Mouse (Mus musculus) cerebellum, postnatal 14 days (tissue): ENCODE data around the gene Ajap1.

Experiments
- DNase-seq, 2 experiments: peaks; one replicate each; pipeline ENCODE4 v3.0.0; 2021; ENCODE audit warnings: mixed read lengths in 2 of 2

Gene Ajap1

DNA sequence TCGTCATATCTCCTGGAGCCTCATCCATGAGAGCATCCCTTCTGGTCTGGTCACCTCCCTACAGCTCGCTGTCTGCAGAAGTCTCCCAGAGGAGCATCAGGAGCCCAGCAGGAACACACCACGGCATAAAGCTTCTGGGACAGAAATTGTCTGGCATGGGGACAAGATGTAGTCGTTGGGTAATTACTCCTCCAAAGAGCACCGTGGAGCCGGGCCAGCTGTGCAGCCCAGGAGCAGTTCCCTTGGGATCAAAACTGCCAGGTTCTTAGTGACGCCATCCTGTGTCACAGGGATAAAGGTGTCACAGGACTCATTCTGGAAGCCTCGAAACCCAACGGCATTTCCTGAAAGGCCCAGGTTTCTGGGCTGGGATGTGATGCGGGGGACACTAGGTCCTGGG is 40.1 kb downstream of the Ajap1 start:
- DNase-seq = no peak

DNA sequence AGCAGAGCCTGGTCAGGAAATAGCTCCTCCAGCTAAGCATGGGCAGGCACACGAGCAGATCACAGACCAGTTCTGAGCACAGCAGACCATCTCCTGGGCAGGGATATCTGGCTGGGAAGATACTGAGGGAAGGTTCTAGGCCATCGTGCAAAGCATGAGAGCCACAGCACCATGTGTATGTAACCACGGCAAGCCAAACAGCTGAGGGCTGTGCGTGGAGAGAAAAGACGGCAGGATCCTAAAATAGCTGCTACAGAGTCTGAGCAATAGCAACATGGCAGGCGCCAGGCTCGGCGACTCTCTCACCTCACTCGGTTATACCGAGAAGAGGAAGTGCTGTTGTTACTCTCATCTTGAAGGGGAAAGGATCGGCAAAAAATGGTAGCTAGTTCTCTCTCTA is 42.7 kb downstream of the Ajap1 start:
- DNase-seq = no peak

DNA sequence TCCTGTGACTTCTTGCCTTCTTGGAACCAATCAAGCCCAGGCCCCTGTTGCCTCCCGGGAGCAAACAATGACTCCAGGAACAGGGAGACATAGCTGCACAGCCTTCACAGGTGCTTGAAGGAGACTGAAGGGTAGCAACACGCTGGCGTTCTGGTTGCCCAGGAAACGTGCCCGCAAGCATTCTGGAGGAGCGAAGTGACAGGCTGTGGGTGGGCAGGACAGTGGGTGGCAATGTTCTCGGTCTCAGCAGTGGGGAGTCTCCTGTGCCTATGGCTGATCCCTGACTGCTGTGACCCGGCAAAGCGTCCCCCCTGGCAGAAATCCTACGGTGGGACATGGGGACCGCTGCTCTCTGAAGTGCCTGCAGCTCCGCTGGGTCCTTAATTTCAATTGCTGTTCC is 43.6 kb downstream of the Ajap1 start:
- DNase-seq = peak; percentile 29 to 34

DNA sequence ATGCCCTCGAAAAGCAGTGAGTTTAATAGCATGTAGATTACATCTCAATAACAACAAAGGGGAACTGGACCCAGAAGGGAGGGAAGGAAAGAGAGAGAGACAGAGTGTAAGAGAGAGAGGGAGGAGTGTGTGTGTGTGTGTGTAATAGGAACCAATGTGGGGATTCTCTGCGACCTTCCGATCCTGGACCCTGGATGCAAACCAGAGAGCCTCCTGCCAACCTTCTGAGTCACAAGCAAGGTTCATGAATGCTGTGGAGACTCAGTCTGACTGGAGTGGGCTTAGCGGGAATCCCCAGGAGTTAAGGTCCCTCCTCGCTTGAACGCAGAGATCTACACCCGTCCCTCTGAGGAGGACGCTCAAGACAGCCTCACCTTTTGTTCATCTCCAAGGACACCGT is 45.4 kb downstream of the Ajap1 start:
- no peak for DNase-seq

DNA sequence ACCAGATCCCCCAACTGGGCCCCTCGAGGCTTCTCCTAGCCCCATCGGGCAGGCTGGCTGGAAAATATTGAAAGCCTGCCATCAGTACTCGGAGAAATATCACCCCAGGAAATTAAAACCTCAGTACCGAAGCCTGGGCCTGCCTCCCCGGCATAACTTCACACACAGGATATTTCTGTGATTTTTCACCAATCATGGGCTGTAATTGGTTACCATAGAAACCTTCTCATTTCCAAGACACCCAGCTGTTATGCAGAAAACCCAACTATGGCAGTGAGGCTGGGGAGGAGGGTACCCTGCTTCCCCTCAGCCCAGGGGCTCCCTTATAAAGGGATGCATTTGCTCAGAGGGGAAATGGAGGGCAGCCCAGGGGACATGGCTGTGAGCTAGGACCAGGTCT is 46.7 kb downstream of the Ajap1 start:
- DNase-seq = no peak

DNA sequence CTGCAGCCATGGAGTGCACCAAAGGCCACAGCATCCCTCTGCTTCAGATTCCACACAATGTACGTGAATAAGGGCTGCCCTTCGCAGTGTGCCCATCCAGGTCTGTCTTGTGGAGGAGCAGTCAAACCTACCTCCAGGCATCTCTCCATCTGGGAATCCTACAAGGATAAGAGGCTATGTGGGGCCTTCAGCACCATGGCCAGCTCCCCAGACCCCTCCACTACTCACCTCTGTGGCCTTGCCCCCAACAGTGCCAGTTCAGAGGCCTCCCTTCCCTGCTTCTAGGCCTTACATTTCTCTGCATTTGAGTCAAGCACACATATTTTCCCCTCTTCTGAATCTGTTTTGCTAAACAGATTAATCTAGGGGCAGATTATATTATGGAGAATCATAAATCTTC is 52.6 kb downstream of the Ajap1 start:
- no peak for DNase-seq

DNA sequence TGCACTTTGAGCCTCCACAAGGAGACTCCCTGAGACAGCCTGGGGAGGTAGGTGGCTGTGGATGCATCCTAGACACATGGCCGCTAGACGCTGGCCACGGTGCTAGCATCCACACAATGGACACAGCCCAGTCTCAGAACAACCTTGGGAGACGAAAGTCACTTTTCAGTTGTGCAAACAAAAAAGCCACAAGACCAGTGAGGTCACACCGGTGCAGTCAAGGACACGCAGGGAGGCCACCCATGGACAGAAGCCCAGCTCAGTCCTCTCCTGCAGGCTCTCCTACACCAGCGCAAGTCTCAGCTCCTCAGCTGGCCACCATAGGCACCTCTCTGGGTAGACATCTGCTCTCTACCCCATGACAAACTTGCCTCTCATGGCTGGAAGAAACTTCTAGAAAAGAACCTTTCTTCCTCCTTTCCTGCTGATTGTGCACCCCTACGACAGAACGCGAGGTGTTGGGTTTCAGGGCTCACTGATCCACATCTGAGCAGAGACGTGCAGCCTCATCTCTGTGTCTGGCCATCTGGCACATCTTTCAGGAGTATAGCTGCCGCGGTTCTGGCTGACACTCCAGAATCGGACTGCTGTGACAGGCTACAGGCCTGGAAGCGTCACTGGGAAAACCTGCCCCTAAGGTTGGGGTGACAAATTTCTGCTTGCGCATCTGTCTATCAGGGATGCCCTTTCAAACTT is 56.5 kb downstream of the Ajap1 start:
- DNase-seq = no peak

DNA sequence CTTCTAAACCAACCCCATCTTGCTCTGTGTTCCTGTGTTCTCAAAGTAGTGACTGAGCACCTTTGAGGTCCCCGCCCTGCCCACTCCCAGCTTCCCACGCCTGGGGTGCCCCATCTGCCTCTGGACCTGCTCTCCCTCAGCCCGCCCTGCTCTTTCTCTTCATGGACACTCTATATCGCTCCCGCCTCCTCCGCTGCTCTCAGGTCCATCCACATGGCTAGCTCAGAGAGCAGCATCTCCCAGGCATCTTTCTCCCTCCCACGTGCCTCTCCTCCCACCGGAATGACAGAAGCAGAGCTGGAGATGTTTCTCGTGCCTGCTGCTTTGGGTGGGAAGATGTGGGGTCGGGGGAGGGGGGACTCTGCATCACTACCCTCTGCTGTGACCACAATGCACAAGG is 58.3 kb downstream of the Ajap1 start:
- no peak for DNase-seq

DNA sequence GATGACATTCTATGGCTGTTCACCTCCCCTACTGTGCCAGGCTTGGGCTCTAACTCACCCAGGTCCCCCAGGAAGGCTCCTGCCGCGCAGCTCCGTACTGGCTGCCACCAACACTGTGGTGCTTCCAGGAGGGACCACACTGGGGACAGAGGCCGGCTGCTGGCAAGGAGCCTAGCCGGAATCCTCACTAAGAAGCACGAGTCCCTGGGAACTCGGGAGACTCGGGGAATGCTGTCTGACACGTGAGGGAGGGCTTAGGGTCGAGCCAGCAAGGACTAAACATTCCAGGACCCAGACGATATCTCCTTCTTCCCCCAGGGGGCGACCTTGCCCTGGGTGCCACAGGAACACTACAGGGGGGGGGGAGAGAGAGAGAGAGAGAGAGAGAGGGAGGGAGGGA is 64.7 kb downstream of the Ajap1 start:
- DNase-seq = peak; percentile 45 to 65

DNA sequence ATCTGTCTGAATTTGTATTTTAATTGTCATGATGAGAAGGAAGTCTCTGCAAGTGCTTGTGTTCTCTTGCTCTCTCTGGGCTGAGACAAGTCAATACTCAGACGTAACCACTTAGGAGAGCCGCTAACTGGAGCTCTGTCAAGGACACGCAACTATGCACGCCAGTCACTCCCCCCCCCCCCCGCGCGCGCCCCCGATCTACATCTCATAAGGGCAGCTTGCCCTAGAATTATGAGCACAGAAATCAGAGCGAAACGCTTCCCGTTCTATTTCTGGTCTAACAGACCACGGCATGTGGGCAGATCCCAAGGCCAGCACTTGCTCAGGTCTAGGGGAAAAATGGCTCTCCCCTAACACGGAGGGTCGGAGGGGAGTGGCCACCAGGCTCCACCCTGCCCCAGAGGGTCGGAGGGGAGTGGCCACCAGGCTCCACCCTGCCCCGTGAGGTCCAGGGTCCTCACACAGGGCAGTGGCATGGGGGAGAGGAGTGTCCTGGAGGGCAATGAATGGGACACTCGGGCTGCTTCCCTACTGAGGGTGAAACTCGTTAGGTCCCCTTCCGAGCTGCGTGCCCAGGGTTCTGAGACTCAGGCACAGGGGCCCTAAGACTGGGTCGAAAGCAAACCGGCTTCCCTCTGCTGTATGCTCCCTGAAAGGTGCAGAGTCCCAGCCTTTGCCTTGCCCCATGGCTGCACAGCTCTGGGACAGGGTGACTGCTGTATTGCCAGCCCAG is 65.3 kb downstream of the Ajap1 start:
- DNase-seq = peak in 1 of 2 experiments; percentile 19

DNA sequence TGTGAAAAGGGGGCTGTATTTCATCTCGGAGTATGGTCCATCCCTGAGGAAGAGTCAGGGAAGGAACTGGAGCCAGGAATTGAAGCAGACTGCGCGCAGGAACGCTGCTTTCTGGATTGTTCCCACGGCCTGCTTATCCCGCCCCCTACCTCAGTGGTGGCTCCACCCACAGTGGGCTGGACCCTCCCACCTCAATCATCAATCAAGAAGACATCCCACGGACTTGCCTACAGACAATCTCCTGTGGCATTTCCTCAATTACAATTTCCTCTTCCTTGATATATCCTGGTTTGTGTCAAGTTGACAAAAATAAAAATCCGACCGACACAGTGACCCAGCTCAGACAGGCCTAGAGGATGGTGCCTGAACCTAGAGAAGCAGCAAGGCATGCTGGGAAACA is 66.5 kb downstream of the Ajap1 start:
- no peak for DNase-seq

DNA sequence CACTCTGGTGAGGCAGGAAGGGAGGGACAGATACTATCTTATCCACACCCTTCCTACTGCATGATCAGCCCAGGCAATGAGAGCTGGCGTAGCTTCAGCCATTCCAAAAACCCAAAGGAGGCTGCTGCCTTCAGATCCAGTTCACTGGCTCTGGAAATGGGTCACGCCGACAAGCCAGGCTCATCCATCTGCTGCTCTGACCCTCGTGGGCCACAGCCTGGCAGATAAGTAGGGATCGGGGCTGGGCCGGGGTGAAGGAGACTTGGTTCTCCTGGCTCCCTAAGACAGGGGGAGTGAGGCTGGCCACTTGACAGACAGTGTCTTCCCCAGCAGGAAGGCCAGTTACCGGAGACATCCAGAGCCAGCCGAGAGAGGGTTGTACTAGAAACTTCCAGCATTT is 84.2 kb downstream of the Ajap1 start:
- peak; percentile 62 to 63 for DNase-seq

DNA sequence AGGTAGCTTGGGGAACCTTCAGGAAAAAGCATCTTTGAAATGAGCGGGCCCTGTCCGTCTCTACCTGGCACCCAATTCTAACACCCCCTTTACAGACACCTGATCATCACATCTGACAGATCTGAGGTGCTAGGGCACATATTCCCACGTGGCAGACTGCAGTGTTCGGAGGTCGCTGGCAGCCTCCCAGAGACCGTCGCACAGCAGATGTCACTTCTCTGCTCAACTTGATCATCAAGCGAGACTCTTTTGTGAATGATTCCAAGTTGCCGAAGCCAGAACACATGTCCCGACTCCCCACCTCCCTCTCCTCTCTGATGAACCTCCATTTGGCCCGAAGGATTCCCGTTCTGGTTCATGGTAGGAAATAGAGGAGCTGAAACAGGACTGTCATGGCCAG is 95.1 kb downstream of the Ajap1 start:
- peak; percentile 45 to 49 for DNase-seq

DNA sequence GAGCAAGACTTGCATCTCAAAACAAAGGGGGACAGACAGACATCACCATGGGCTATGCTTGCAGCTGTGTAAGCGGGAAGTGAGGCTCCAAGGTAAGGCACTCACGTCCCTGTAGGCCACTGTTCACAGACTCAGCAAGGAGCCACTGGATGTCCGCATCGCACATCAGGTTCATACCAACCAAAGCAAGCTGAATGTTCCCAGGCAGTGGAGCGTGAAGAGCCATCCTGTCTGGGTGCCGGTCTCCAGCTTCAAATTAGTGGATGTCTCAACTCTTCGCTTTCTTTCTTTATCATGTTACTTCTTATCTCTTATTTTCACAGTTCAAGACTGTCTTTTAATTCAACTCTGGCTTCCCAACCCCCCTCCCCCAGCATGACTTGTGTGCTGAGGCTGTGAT is 101.2 kb downstream of the Ajap1 start:
- no peak for DNase-seq

DNA sequence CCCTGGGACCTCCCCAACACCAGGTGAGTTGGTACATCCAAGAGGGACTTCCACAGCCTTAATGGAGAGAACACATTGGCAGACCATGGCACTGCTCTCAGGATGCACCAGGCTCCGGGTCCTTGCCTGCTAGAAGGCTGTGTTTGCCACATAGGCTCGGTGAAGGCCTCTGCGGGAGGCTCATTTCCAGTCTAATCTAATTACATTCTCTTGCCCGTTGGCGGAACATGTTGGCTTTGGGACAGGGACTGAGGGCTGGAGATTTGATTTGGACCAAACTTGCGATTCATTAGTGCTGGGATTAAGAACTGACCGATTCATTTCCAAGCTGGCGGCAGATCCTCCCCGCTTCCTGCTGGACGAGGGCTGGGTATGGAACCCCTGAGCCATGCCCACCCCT is 101.7 kb downstream of the Ajap1 start:
- DNase-seq = peak; percentile 87

DNA sequence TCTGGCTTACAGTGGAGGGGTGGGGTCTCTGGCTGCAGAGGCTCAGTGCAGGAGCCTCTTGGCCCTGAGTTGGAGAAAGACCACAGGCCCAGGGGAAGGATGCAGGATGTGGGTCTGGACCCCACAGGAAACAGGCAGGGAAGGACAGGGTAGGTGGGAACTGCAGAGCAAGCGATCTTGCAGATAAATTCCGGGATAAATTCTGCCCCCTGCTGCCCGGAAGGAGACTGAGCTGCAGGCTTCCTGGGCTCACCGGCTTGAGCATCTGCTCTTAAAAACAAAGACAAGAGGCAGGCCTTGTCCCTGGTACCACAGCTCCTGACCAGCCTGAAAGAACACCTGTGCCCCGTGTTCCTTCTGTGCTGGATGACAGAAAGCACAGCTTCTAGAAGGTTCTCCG is 104.6 kb downstream of the Ajap1 start:
- DNase-seq = peak; percentile 61 to 64

DNA sequence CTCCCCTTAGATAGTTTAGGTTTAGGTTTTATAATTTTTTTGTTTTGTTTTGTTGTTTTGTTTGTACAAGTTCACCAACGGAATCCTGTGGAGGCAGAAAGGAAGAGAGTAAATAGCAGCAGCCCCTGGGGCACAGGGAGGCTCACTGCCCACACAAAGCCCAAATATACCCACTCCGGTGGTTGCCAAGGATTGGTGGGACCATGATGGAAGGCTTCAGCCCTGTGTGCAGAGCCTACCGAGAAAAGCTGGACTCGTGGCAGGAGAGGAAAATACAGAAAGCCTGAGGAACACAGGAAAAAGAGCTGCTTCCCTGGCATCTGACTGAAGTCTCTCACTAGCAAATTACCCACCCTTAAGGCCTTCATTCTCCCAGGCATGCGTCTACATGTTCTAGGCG is 108.4 kb downstream of the Ajap1 start:
- no peak for DNase-seq

DNA sequence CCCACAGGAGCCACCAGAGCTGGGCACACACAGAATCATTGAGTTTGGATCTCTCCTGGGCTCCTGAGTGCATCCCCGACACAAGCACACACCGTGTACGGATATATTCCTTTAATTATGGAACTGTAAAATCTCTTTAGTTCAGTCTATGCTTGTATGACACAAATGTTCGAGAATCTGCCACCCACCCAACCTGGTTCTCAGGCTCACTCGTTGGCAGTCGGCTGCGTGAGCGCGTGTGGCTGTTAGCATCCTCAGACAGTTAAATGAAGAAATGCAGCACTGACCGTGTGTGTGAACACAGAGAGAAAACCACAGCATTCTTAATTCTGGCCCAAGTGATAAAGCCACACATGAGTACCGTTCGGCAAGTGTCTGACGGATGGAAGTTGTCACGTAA is 109.5 kb downstream of the Ajap1 start:
- DNase-seq = no peak

DNA sequence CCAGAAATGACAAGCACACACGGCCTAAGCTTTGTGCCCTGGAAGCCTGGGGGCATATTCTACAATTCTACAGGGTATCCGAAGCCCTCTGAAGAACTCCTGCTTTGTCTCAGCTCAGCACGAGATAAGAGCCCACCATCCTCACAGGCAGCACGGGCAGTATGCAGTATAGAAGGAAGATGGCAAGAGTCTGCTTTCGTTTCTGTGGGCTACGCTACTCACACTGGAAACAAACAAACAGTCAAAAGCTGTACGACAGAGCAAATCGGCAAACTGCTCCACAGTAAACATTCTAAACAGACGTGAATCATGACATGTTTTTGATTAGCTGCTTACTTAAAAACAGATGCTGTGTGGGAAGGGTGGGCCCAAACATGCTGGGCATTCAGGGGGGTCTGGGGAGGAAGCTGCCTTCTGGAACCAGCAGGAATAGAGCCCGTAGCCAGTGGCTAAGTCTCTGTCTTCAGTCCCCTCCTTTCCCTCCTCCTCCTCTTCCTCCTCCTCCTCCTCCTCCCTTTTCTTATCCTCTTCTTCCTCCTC is 113.9 kb downstream of the Ajap1 start:
- DNase-seq = no peak

DNA sequence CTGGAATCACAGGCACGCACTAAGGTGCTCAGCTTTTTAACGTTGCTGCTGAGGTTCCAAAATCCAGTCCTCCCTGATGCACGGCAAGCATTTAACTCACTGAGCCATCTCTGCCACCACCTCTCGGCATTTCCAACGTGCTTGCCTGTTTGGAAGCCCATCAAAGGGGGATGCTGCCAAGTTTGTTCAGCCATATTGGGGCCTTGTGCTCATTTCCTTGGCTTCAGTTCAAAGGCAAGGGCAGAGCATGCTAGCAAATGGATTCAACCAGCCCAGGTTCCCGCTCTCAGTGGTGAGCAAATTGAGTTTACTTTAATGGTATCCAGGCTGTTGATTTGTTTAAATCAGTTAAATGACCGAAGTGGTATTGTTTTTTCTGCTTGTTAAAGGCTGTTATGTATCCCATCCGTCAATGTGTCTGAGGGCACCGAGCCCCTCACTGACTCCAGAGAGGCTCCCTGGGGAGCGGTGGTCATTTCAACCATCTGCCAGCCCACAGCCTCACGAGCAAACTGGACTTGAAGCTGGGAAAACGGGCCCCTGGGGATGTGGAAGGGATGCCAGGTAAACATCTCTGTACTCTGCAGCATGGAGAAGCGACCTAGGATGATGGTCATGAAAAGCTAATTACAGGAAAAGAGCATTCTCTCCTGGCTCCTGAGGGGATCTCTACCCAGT is 121.6 kb downstream of the Ajap1 start:
- peak; percentile 91 to 93 for DNase-seq

DNA sequence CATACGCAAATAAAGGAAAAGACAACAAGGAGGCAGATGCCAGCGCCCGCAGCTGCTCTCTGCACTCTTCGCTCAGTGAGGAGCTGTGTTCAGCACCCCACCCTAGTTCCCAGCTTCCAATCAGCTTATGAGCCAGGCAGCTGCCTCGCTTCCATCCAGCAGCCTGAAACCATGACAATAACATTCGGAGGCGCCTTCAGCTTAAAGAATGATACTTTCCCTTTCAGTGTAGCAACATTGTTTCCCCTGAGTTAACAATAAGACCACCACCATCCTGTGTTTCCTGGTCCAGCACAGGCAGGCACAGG is 124.4 kb downstream of the Ajap1 start:
- DNase-seq = no peak

DNA sequence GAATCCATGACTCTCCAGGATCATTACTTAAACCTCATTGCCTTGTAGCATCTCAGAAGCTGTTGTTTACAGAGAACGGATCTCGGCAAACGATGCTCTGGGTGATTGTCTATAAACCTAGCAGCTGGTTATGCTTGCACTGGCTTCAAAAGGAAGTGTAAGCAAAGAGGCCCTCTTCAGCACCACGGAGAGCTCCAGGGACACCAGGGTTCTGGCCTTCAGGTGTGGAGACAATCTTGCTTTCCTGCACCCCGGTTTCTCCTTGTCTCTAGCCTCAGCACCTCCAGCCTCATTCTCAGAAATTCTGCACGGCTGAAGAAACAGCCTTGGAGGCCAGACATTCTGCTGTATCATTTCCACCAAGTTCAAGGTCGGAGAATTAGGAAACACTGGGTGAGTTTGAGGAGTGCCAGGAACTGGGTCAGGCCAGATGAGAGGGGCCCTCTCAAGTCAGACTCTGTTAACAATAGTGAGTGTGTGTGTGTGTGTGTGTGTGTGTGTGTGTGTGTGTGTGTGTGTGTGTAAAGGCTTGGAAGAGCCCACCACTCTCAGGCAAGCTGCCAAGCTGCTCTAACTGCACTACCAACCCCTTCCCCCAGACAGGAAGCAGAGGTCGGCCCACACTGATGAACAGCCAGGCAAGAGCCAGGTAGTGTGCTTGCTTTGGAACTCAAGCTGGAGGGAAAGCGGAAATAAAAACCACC is 124.9 kb downstream of the Ajap1 start:
- DNase-seq = no peak

DNA sequence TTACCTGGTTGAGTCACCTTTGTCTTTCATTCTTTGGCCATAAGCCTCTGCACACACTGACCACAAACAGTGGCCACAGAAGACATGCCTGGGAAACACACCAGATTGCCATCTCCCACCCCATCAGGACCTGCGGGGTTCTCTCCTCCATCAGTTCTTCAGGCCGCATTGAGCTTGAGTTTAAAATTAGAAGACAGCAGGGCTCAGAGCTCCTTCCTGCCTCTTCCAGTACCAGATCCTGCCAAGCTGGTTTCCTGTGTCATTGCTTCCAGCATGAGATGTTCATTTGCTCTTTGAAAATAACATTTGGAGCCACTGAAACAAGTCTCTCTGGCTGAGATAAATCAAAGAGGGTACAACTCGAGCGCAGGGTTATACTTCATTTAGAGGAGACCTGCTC is 126.4 kb downstream of the Ajap1 start:
- peak; percentile 38 to 49 for DNase-seq
